Mouse (Mus musculus): ENCODE measurements at regions not wholly inside any gene's neighbourhood (a gene's known extent, or its start where the extent isn't known, plus 50 kb on each side); places are given as distances from the start of the nearest gene placed in this dataset.
A peak's percentile ranks its signal among the peaks of the same experiment; 100 is the strongest.

DNA sequence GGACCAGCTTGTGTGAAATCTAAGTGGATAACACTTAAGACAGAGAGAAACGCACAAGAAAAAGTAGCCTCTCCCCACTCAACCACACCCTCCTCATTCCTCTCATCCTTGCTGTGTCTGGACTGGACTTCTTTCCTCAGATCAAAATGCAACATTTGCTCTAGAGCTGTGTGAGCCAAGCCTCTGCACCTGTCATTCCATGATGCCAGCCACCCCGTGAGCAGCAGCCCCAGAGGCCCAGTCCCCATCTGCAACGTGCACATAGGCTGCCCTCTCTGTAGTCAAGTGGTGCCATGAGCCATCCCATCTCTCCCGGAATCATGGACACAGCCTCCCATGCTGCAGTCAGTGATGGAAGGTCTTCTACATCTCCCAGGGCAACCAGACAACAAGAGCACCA is 55.1 kb upstream of the Gpc1 start:
- H3K9me3 ChIP-seq (ENCODE audit: control insufficient read depth, low read length): no peaks in the 10 kb centered on the region
- no peak overlapping the region for H3K9ac ChIP-seq (ENCODE audit: low read depth, low read length)
- WGBS: 83% methylated on average over 4 of the region's 4 CpGs
- ATAC-seq: no peak
- no peak overlapping the region for H3K27ac ChIP-seq (ENCODE audit: low read length)
- no peak overlapping the region for H3K4me3 ChIP-seq (ENCODE audit: low read length)
- H3K4me2 ChIP-seq (ENCODE audit: low read depth, low read length): no peak overlapping the region
- H3K27me3 ChIP-seq (replicated peaks; ENCODE audit: control insufficient read depth, insufficient read depth, low read length): no peaks in the 10 kb centered on the region
- H3K36me3 ChIP-seq (ENCODE audit: control insufficient read depth, insufficient read depth, low read length): no peaks in the 10 kb centered on the region
- H3K4me1 ChIP-seq (ENCODE audit: control insufficient read depth, insufficient read depth, low read length): 0 out of 2 replicates have a peak, but pooled peaks cover 6% of the 10 kb centered on the region

DNA sequence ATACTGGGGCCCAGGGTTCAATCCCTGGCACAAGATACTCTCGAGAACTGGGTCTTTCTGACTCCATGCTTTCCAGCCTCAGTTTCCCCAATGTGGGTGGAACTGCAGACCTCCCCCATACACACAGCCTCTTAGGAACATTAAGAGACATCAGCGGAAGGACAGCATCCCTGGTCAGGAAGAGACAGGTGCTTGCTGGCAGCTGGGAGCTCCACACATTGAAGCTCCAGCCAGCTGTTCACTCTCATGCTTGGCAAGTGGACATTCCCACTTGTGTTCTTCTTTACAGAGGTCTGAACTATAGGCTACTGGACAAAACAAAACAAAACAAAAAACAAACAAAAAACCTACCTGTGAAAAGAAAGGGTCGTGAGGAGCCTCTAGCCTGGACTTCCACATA is 55.5 kb upstream of the Gpc1 start:
- Histone ChIP-seq H3K27me3 (replicated peaks; ENCODE audit: control insufficient read depth, insufficient read depth, low read length) (no peaks in the 10 kb centered on the region), H3K27ac (ENCODE audit: low read length) (no peak overlapping the region), H3K4me3 (ENCODE audit: low read length) (no peak overlapping the region), H3K9ac (ENCODE audit: low read depth, low read length) (no peak overlapping the region), H3K4me1 (ENCODE audit: control insufficient read depth, insufficient read depth, low read length) (0 out of 2 replicates have a peak, but pooled peaks cover 6% of the 10 kb centered on the region), H3K4me2 (ENCODE audit: low read depth, low read length) (no peak overlapping the region), H3K36me3 (ENCODE audit: control insufficient read depth, insufficient read depth, low read length) (no peaks in the 10 kb centered on the region), H3K9me3 (ENCODE audit: control insufficient read depth, low read length) (no peaks in the 10 kb centered on the region)
- ATAC-seq: no peak
- WGBS: 88% methylated on average over 3 of the region's 3 CpGs

DNA sequence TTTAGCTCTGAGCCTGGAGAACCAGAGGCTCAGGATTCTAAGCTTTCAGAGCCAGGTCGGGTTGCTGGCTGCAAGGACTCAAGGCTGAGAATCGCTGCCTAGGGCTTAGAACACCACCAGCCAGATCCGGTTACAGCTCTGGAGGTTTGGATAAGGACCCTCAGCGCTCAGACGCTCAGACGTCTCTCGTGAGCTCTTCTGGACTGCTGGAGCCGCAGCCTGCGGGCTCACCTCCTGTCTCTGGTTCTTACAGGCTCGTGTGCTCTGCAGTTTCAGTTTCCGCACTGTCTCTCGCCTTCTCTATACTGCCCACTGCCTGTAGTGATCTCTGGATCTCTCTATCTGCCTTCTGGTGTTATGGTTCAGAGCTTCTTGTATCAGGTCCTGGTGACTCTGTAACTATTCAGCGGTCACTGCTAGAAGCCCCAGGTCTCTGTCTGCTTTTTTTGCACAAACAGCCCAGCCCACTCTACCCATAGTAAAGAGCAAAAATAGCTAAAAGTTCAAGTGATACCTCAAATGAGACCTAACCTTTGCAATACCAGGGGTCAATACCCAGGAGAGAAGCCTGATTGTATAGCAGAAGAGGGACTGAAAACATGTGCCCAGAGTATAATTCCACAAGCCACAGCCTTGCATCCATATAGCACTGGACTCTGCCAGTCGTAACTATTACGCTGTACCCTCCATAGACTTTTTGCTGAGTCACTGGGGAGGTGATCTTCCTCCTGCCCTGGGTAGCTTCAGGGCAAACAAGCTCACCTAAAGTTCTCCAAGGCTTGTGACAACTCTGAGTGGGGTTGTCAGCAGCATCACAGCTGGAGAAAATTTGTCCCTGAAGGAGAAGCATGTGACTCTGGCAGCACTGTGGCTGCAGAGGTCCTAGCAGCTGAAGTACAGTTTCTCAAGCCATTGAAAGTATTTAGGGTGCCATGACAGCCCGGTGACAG is 56.4 kb upstream of the Gpc1 start:
- peak overlapping the region; percentile 56 for H3K4me2 ChIP-seq (ENCODE audit: low read depth, low read length)
- H3K4me3 ChIP-seq (ENCODE audit: low read length): peak overlapping the region; percentile 26
- H3K9me3 ChIP-seq (ENCODE audit: control insufficient read depth, low read length): no peaks in the 10 kb centered on the region
- no peaks in the 10 kb centered on the region for H3K36me3 ChIP-seq (ENCODE audit: control insufficient read depth, insufficient read depth, low read length)
- WGBS: 23% methylated on average over 16 of the region's 16 CpGs
- ATAC-seq: peak; percentile 72
- peak overlapping the region; percentile 59; the same call in 1 of the 2 replicates for H3K9ac ChIP-seq (ENCODE audit: low read depth, low read length)
- no peak overlapping the region for H3K27ac ChIP-seq (ENCODE audit: low read length)
- no peaks in the 10 kb centered on the region for H3K27me3 ChIP-seq (replicated peaks; ENCODE audit: control insufficient read depth, insufficient read depth, low read length)
- 0 out of 2 replicates have a peak, but pooled peaks cover 6% of the 10 kb centered on the region for H3K4me1 ChIP-seq (ENCODE audit: control insufficient read depth, insufficient read depth, low read length)

DNA sequence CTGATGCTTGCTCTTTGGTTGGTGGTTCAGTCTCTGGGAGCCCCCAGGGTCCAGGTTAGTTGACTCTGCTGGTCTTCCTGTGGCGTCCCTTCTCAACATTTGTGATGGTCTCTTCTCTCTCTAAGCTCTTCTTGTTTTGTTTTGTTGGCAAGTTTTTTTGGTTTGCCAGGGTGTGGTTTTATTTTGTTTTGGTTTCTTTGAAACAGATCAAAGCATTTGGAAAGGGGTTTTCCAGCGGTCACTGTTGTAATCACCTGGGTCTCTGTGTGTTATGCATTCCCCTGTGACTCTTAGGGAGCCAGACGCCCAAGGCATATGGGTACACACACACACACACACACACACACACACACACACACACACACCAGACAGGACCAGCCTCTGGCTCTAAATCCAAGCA is 57.4 kb upstream of the Gpc1 start:
- Histone ChIP-seq H3K4me1 (ENCODE audit: control insufficient read depth, insufficient read depth, low read length) (0 out of 2 replicates have a peak, but pooled peaks cover 6% of the 10 kb centered on the region), H3K27me3 (replicated peaks; ENCODE audit: control insufficient read depth, insufficient read depth, low read length) (no peaks in the 10 kb centered on the region), H3K4me2 (ENCODE audit: low read depth, low read length) (no peak overlapping the region), H3K9me3 (ENCODE audit: control insufficient read depth, low read length) (no peaks in the 10 kb centered on the region), H3K4me3 (ENCODE audit: low read length) (no peak overlapping the region), H3K9ac (ENCODE audit: low read depth, low read length) (0 out of 2 replicates have a peak overlapping the region, but pooled peaks have one; percentile 59), H3K36me3 (ENCODE audit: control insufficient read depth, insufficient read depth, low read length) (no peaks in the 10 kb centered on the region), H3K27ac (ENCODE audit: low read length) (no peak overlapping the region)
- ATAC-seq: 0 out of 2 replicates have a peak, but pooled peaks have one; percentile 12
- 71% methylated on average over 3 of the region's 3 CpGs for WGBS

GRCm38 (mm10) chr1:92772784-92773113 is 58.7 kb upstream of the Gpc1 start:
- H3K27ac ChIP-seq (ENCODE audit: low read length): no peak overlapping the region
- H3K9ac ChIP-seq (ENCODE audit: low read depth, low read length): no peak overlapping the region
- H3K9me3 ChIP-seq (ENCODE audit: control insufficient read depth, low read length): no peaks in the 10 kb centered on the region
- H3K4me2 ChIP-seq (ENCODE audit: low read depth, low read length): no peak overlapping the region
- H3K4me1 ChIP-seq (ENCODE audit: control insufficient read depth, insufficient read depth, low read length): 0 out of 2 replicates have a peak, but pooled peaks cover 6% of the 10 kb centered on the region
- no peaks in the 10 kb centered on the region for H3K36me3 ChIP-seq (ENCODE audit: control insufficient read depth, insufficient read depth, low read length)
- ATAC-seq: no peak
- H3K4me3 ChIP-seq (ENCODE audit: low read length): no peak overlapping the region
- no peaks in the 10 kb centered on the region for H3K27me3 ChIP-seq (replicated peaks; ENCODE audit: control insufficient read depth, insufficient read depth, low read length)
- WGBS: 63% methylated on average over 10 of the region's 10 CpGs

DNA sequence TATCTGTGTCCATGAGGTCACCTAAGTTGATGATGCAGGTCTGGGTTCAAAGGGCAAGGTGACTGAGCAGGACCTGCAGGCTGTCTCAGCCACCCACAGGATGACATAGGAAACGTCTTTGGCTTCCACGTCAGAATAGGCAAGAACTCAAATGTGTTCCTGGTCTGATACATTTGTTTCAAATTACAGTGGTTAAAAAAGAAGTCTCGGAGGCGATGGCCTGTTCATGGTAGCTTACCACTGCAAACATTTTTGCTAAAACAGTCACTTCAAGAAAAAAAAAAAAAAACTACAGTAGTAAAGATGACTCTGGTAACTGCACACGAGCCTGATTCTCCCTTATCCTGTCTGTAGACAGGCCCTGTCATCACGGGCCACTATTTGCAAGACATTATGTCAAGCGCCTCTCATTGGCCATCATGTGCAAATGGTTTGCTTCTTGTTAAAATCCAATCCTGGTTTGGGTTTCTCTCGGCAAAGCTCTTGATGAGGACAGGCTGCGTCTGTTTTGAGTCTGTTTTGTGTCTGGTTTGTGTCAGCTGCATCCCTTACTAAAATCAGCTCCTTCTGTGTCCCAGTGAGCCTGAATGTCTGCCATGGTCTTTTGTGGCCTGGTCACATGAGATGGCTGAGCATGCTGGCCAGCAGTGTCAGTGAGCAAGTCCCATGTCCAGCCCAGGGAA is 59.2 kb upstream of the Gpc1 start:
- H3K27me3 ChIP-seq (replicated peaks; ENCODE audit: control insufficient read depth, insufficient read depth, low read length): no peaks in the 10 kb centered on the region
- no peak overlapping the region for H3K27ac ChIP-seq (ENCODE audit: low read length)
- WGBS: 48% methylated on average over 9 of the region's 9 CpGs
- no peak overlapping the region for H3K4me3 ChIP-seq (ENCODE audit: low read length)
- H3K9ac ChIP-seq (ENCODE audit: low read depth, low read length): no peak overlapping the region
- 0 out of 2 replicates have a peak, but pooled peaks cover 6% of the 10 kb centered on the region for H3K4me1 ChIP-seq (ENCODE audit: control insufficient read depth, insufficient read depth, low read length)
- ATAC-seq: no peak
- H3K36me3 ChIP-seq (ENCODE audit: control insufficient read depth, insufficient read depth, low read length): no peaks in the 10 kb centered on the region
- no peaks in the 10 kb centered on the region for H3K9me3 ChIP-seq (ENCODE audit: control insufficient read depth, low read length)
- no peak overlapping the region for H3K4me2 ChIP-seq (ENCODE audit: low read depth, low read length)

DNA sequence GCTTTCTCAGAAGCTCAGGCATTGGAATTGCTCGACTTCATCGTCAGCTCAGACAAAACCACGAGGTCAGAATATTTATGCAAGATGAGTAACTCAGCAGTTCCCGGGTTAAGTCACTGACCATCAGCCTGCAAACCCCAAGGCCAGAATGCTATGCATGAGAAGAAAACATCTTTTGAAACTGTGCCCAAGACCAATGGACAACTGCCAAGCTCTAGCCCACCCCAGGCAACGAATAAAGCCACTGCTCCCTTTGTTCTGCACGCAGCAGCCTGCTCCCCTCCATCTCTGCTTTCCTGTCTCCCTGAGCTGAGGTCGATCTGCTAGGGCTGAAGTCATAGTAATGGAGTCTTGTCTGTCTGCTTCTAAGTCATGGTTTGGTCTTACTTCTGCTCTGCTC is 61.7 kb upstream of the Gpc1 start:
- H3K9me3 ChIP-seq (ENCODE audit: control insufficient read depth, low read length): no peaks in the 10 kb centered on the region
- no peak overlapping the region for H3K27ac ChIP-seq (ENCODE audit: low read length)
- ATAC-seq: no peak
- no peak overlapping the region for H3K4me2 ChIP-seq (ENCODE audit: low read depth, low read length)
- whole genome bisulfite sequencing: 57% methylated on average over 7 of the region's 7 CpGs
- H3K9ac ChIP-seq (ENCODE audit: low read depth, low read length): no peak overlapping the region
- 0 out of 2 replicates have a peak, but pooled peaks cover 6% of the 10 kb centered on the region for H3K4me1 ChIP-seq (ENCODE audit: control insufficient read depth, insufficient read depth, low read length)
- no peaks in the 10 kb centered on the region for H3K36me3 ChIP-seq (ENCODE audit: control insufficient read depth, insufficient read depth, low read length)
- H3K27me3 ChIP-seq (replicated peaks; ENCODE audit: control insufficient read depth, insufficient read depth, low read length): no peaks in the 10 kb centered on the region
- H3K4me3 ChIP-seq (ENCODE audit: low read length): no peak overlapping the region

- no peaks in the 10 kb centered on the region for H3K27me3 ChIP-seq (replicated peaks; ENCODE audit: control insufficient read depth, insufficient read depth, low read length)
- no peak overlapping the region for H3K4me3 ChIP-seq (ENCODE audit: low read length)
- ATAC-seq: no peak
- H3K4me1 ChIP-seq (ENCODE audit: control insufficient read depth, insufficient read depth, low read length): 0 out of 2 replicates have a peak, but pooled peaks cover under 1% of the 10 kb centered on the region
- H3K4me2 ChIP-seq (ENCODE audit: low read depth, low read length): no peak overlapping the region
- no peaks in the 10 kb centered on the region for H3K9me3 ChIP-seq (ENCODE audit: control insufficient read depth, low read length)
- H3K27ac ChIP-seq (ENCODE audit: low read length): no peak overlapping the region
- WGBS: 73% methylated on average over 4 of the region's 4 CpGs
- no peak overlapping the region for H3K9ac ChIP-seq (ENCODE audit: low read depth, low read length)
- H3K36me3 ChIP-seq (ENCODE audit: control insufficient read depth, insufficient read depth, low read length): no peaks in the 10 kb centered on the region
Observed at GRCm38 (mm10) chr1:92769156-92769555, 62.3 kb upstream of the Gpc1 start.

GRCm38 (mm10) chr1:92766496-92766895 is 64.9 kb upstream of the Gpc1 start:
- Histone ChIP-seq H3K4me2 (ENCODE audit: low read depth, low read length) (no peak overlapping the region), H3K4me3 (ENCODE audit: low read length) (no peak overlapping the region), H3K27ac (ENCODE audit: low read length) (no peak overlapping the region), H3K36me3 (ENCODE audit: control insufficient read depth, insufficient read depth, low read length) (no peaks in the 10 kb centered on the region), H3K9me3 (ENCODE audit: control insufficient read depth, low read length) (no peaks in the 10 kb centered on the region), H3K27me3 (replicated peaks; ENCODE audit: control insufficient read depth, insufficient read depth, low read length) (no peaks in the 10 kb centered on the region), H3K9ac (ENCODE audit: low read depth, low read length) (no peak overlapping the region), H3K4me1 (ENCODE audit: control insufficient read depth, insufficient read depth, low read length) (no peaks in the 10 kb centered on the region)
- no peak for ATAC-seq
- 76% methylated on average over 7 of the region's 7 CpGs for WGBS

All from intestine, embryonic 16.5 days (tissue).